Mouse (Mus musculus) erythroblast, adult 5-6 weeks (primary cell): ENCODE measurements around the gene Dact1. TPM values are rescaled to one million over a fixed set of nuclear protein-coding genes. Genes with fewer than 3 reads are reported as not detected.

Source experiments
- total RNA-seq, 2 experiments: library from RNA; stranded (forward) in 1 of 2; stranded (reverse) in 1 of 2; fragments of 150-400 nt in 1 of 2; fragments of 200-764, 138-1000 nt in 1 of 2; gene quantifications; 2 replicates each; pipeline versions ENCODE4 v1.2.3 to v1.2.4; 2015 to 2017; ENCODE audit warnings: low replicate concordance in 2 of 2

The Dact1 gene
- total RNA-seq, 2 experiments from 2014 or later, result not detected

Other genes starting within 250 kb of the Dact1 start
- gene Tomm20l, start 198.5 kb upstream of the Dact1 start, total RNA-seq (2015; ENCODE audit: low replicate concordance), result not detected in 2 replicates
- not detected in 2 replicates for gene Tomm20l, start 198.5 kb upstream of the Dact1 start, total RNA-seq (2017; ENCODE audit: low replicate concordance)
- 17.9 and 18.8 TPM in 2 replicates for gene Timm9, start 173.2 kb upstream of the Dact1 start, total RNA-seq (2015; ENCODE audit: low replicate concordance)
- 0.34 and 0.56 TPM in 2 replicates for gene Timm9, start 173.2 kb upstream of the Dact1 start, total RNA-seq (2017; ENCODE audit: low replicate concordance)
- 5.8 and 12.3 TPM in 2 replicates for gene 2700049A03Rik, start 173.0 kb upstream of the Dact1 start, total RNA-seq (2015; ENCODE audit: low replicate concordance)
- 15.4 and 17.7 TPM in 2 replicates for gene 2700049A03Rik, start 173.0 kb upstream of the Dact1 start, total RNA-seq (2017; ENCODE audit: low replicate concordance)